Mouse (Mus musculus): ENCODE data around the gene Prnp.

DNA sequence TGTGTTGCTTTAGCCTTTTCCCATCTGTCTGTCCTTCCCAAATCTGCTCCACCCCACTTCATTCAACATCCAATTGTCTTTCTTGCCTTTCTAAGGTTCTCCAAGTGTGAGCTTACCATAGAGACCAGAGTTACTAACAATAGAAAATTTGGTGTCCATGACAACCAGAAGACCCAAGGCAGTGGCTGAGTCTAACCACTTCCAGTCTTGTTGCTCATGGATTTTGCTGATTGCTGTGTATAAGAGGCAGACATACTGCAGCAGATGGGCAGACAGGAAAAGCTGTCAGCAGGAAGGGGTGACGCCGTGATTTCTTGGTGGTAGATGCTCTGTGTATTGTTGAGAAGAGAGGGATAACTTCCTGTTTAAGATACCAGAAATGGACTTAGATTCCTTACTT, 26.6 kb upstream of the Prnp start:
- TF ChIP-seq CTCF (conservative IDR thresholded peaks at IDR 0.05; ENCODE audit: low read length) (no peak), POU5F1 (IDR thresholded peaks at IDR 0.05; ENCODE audit: borderline replicate concordance, low read length) (no peak), NANOG (IDR thresholded peaks at IDR 0.05; ENCODE audit: borderline replicate concordance, low read length) (no peak)
